Mouse (Mus musculus): ENCODE results near the gene Cox7a1. TPM values are rescaled to one million over a fixed set of nuclear protein-coding genes. Genes with fewer than 3 reads are reported as not detected.

Cox7a1 gene
- polyA plus RNA-seq (2011; ENCODE audit: insufficient read depth, insufficient read length, low read depth, missing spikeins) = 21.7 and 21.8 TPM in 2 replicates

- Histone ChIP-seq H3K36me3 (ENCODE audit: control insufficient read depth, insufficient read depth, low read length, poor library complexity, severe bottlenecking) (peaks cover 22% of the 10 kb centered on the region), H3K9ac (ENCODE audit: low read depth, poor library complexity, severe bottlenecking) (peak within 1 kb of the TSS; percentile 58), H3K9me3 (replicated peaks; ENCODE audit: control insufficient read depth, insufficient read depth, low read length, poor library complexity, severe bottlenecking) (no peaks in the 10 kb centered on the region), H3K27me3 (ENCODE audit: control insufficient read depth, insufficient read depth, low read length, poor library complexity, severe bottlenecking) (no peaks in the 10 kb centered on the region), H3K27ac (ENCODE audit: insufficient read depth, low read length) (peak within 1 kb of the TSS; percentile 65), H3K4me3 (ENCODE audit: low read depth, low read length) (peak within 1 kb of the TSS; percentile 72), H3K4me1 (ENCODE audit: control insufficient read depth, insufficient read depth, low read length) (peaks cover 3% of the 10 kb centered on the region)
- TF ChIP-seq EP300 (IDR thresholded peaks at IDR 0.05; ENCODE audit: insufficient read depth, low read depth, low read length) = peak; percentile 78; the same call in 1 of the 2 replicates
- TF ChIP-seq CTCF (IDR thresholded peaks at IDR 0.05; ENCODE audit: low read depth, low read length) = no peak
- TF ChIP-seq POLR2A (IDR thresholded peaks at IDR 0.05; ENCODE audit: insufficient read depth, low read length) = peak; percentile 49
Observed at GRCm38 (mm10) chr7:30183879-30184289, at the start of gene Cox7a1. Gene Cox7a1, plus strand, starts transcription at chr7:30184144.

GRCm38 (mm10) chr7:30136826-30137225, 47.1 kb upstream of the Cox7a1 start:
- H3K4me3 ChIP-seq (ENCODE audit: low read depth, low read length) = no peak overlapping the region
- no peak overlapping the region for H3K27ac ChIP-seq (ENCODE audit: insufficient read depth, low read length)
- no peaks in the 10 kb centered on the region for H3K9me3 ChIP-seq (replicated peaks; ENCODE audit: control insufficient read depth, insufficient read depth, low read length, poor library complexity, severe bottlenecking)
- no peaks in the 10 kb centered on the region for H3K27me3 ChIP-seq (ENCODE audit: control insufficient read depth, insufficient read depth, low read length, poor library complexity, severe bottlenecking)
- H3K9ac ChIP-seq (ENCODE audit: low read depth, poor library complexity, severe bottlenecking) = no peak overlapping the region
- TF ChIP-seq POLR2A (IDR thresholded peaks at IDR 0.05; ENCODE audit: insufficient read depth, low read length) (no peak), EP300 (IDR thresholded peaks at IDR 0.05; ENCODE audit: insufficient read depth, low read depth, low read length) (no peak), CTCF (IDR thresholded peaks at IDR 0.05; ENCODE audit: low read depth, low read length) (no peak)
- no peaks in the 10 kb centered on the region for H3K4me1 ChIP-seq (ENCODE audit: control insufficient read depth, insufficient read depth, low read length)
- H3K36me3 ChIP-seq (ENCODE audit: control insufficient read depth, insufficient read depth, low read length, poor library complexity, severe bottlenecking) = peaks cover 12% of the 10 kb centered on the region

GRCm38 (mm10) chr7:30143170-30143554, 40.8 kb upstream of the Cox7a1 start:
- H3K9me3 ChIP-seq (replicated peaks; ENCODE audit: control insufficient read depth, insufficient read depth, low read length, poor library complexity, severe bottlenecking) = no peaks in the 10 kb centered on the region
- H3K27me3 ChIP-seq (ENCODE audit: control insufficient read depth, insufficient read depth, low read length, poor library complexity, severe bottlenecking) = no peaks in the 10 kb centered on the region
- peak overlapping the region; percentile 69 for H3K9ac ChIP-seq (ENCODE audit: low read depth, poor library complexity, severe bottlenecking)
- H3K27ac ChIP-seq (ENCODE audit: insufficient read depth, low read length) = no peak overlapping the region
- H3K4me1 ChIP-seq (ENCODE audit: control insufficient read depth, insufficient read depth, low read length) = peaks cover 1% of the 10 kb centered on the region
- no peak for TF ChIP-seq POLR2A (IDR thresholded peaks at IDR 0.05; ENCODE audit: insufficient read depth, low read length)
- TF ChIP-seq CTCF (IDR thresholded peaks at IDR 0.05; ENCODE audit: low read depth, low read length) = no peak
- no peak for TF ChIP-seq EP300 (IDR thresholded peaks at IDR 0.05; ENCODE audit: insufficient read depth, low read depth, low read length)
- H3K4me3 ChIP-seq (ENCODE audit: low read depth, low read length) = peak overlapping the region; percentile 74
- no peaks in the 10 kb centered on the region for H3K36me3 ChIP-seq (ENCODE audit: control insufficient read depth, insufficient read depth, low read length, poor library complexity, severe bottlenecking)

- Histone ChIP-seq H3K4me1 (ENCODE audit: control insufficient read depth, insufficient read depth, low read length) (peaks cover 1% of the 10 kb centered on the region), H3K4me3 (ENCODE audit: low read depth, low read length) (peak overlapping the region; percentile 74), H3K27me3 (ENCODE audit: control insufficient read depth, insufficient read depth, low read length, poor library complexity, severe bottlenecking) (no peaks in the 10 kb centered on the region), H3K9me3 (replicated peaks; ENCODE audit: control insufficient read depth, insufficient read depth, low read length, poor library complexity, severe bottlenecking) (no peaks in the 10 kb centered on the region), H3K27ac (ENCODE audit: insufficient read depth, low read length) (no peak overlapping the region; the same call in 1 of the 2 replicates), H3K36me3 (ENCODE audit: control insufficient read depth, insufficient read depth, low read length, poor library complexity, severe bottlenecking) (no peaks in the 10 kb centered on the region), H3K9ac (ENCODE audit: low read depth, poor library complexity, severe bottlenecking) (peak overlapping the region; percentile 69)
- TF ChIP-seq EP300 (IDR thresholded peaks at IDR 0.05; ENCODE audit: insufficient read depth, low read depth, low read length) = no peak
- TF ChIP-seq CTCF (IDR thresholded peaks at IDR 0.05; ENCODE audit: low read depth, low read length) = no peak
- no peak for TF ChIP-seq POLR2A (IDR thresholded peaks at IDR 0.05; ENCODE audit: insufficient read depth, low read length)
Observed at GRCm38 (mm10) chr7:30143555-30144209, 40.3 kb upstream of the Cox7a1 start.

- Histone ChIP-seq H3K27me3 (ENCODE audit: control insufficient read depth, insufficient read depth, low read length, poor library complexity, severe bottlenecking) (no peaks in the 10 kb centered on the region), H3K4me3 (ENCODE audit: low read depth, low read length) (no peak overlapping the region), H3K27ac (ENCODE audit: insufficient read depth, low read length) (no peak overlapping the region), H3K9me3 (replicated peaks; ENCODE audit: control insufficient read depth, insufficient read depth, low read length, poor library complexity, severe bottlenecking) (peaks cover 9% of the 10 kb centered on the region; the same call in 1 of the 2 replicates), H3K4me1 (ENCODE audit: control insufficient read depth, insufficient read depth, low read length) (peaks cover 1% of the 10 kb centered on the region), H3K36me3 (ENCODE audit: control insufficient read depth, insufficient read depth, low read length, poor library complexity, severe bottlenecking) (no peaks in the 10 kb centered on the region), H3K9ac (ENCODE audit: low read depth, poor library complexity, severe bottlenecking) (no peak overlapping the region)
- TF ChIP-seq CTCF (IDR thresholded peaks at IDR 0.05; ENCODE audit: low read depth, low read length) (no peak), POLR2A (IDR thresholded peaks at IDR 0.05; ENCODE audit: insufficient read depth, low read length) (no peak), EP300 (IDR thresholded peaks at IDR 0.05; ENCODE audit: insufficient read depth, low read depth, low read length) (no peak)
Observed at GRCm38 (mm10) chr7:30147011-30147410, 36.9 kb upstream of the Cox7a1 start.

- H3K27ac ChIP-seq (ENCODE audit: insufficient read depth, low read length) = no peak overlapping the region; the same call in 1 of the 2 replicates
- H3K4me3 ChIP-seq (ENCODE audit: low read depth, low read length) = no peak overlapping the region
- no peak overlapping the region for H3K9ac ChIP-seq (ENCODE audit: low read depth, poor library complexity, severe bottlenecking)
- H3K36me3 ChIP-seq (ENCODE audit: control insufficient read depth, insufficient read depth, low read length, poor library complexity, severe bottlenecking) = peaks cover 5% of the 10 kb centered on the region; the same call in 1 of the 2 replicates
- H3K9me3 ChIP-seq (replicated peaks; ENCODE audit: control insufficient read depth, insufficient read depth, low read length, poor library complexity, severe bottlenecking) = peaks cover 18% of the 10 kb centered on the region
- H3K4me1 ChIP-seq (ENCODE audit: control insufficient read depth, insufficient read depth, low read length) = no peaks in the 10 kb centered on the region
- TF ChIP-seq POLR2A (IDR thresholded peaks at IDR 0.05; ENCODE audit: insufficient read depth, low read length) (no peak), CTCF (IDR thresholded peaks at IDR 0.05; ENCODE audit: low read depth, low read length) (no peak)
- H3K27me3 ChIP-seq (ENCODE audit: control insufficient read depth, insufficient read depth, low read length, poor library complexity, severe bottlenecking) = no peaks in the 10 kb centered on the region
Observed at GRCm38 (mm10) chr7:30154040-30154439, 29.9 kb upstream of the Cox7a1 start.
